Mouse (Mus musculus) regulatory T cell (primary cell): ENCODE data around the gene Usp31.

Experiments used
- in situ Hi-C: fragments of 300-600 bp; cut with MboI, MseI; formaldehyde crosslinking; loops from one replicate; pipeline ENCODE4 v1.15.1; 2025; ENCODE audit warnings: high pct_unique_total_duplicates

The Usp31 gene

GRCm38 (mm10) chr7:121660705-121661104 is 46.3 kb downstream of the Usp31 start:
- in situ Hi-C loops: no loop called here

- in situ Hi-C loops: no loop called here
These were observed 48.2 kb downstream of the Usp31 start for GRCm38 (mm10) chr7:121658866-121659265.

- in situ Hi-C loops: no loop called here
These were observed 52.4 kb downstream of the Usp31 start for GRCm38 (mm10) chr7:121654675-121655074.

GRCm38 (mm10) chr7:121652629-121653028 is 54.4 kb downstream of the Usp31 start:
- in situ Hi-C loops: no loop called here

GRCm38 (mm10) chr7:121650724-121651123 is 56.3 kb downstream of the Usp31 start:
- in situ Hi-C loops: no loop called here

- in situ Hi-C loops: no loop called here
These were observed 65.9 kb downstream of the Usp31 start for GRCm38 (mm10) chr7:121640998-121641762.

GRCm38 (mm10) chr7:121636732-121637131 is 70.3 kb downstream of the Usp31 start:
- in situ Hi-C loops: no loop called here

- in situ Hi-C loops: no loop called here
These were observed 72.8 kb downstream of the Usp31 start for GRCm38 (mm10) chr7:121634236-121634635.

- in situ Hi-C loops: no loop called here
These were observed 84.1 kb downstream of the Usp31 start for GRCm38 (mm10) chr7:121622835-121623420.

- in situ Hi-C loops: no loop called here
These were observed 84.6 kb downstream of the Usp31 start for GRCm38 (mm10) chr7:121622433-121622832.

- in situ Hi-C loops: no loop called here
These were observed 105.4 kb downstream of the Usp31 start for GRCm38 (mm10) chr7:121601697-121602096.

- in situ Hi-C loops: loop anchor here (25.0 kb wide), 1 partner anchor 1309 kb away; no protein-coding TSS in a partner anchor
These were observed 110.7 kb downstream of the Usp31 start for GRCm38 (mm10) chr7:121596401-121596800.

GRCm38 (mm10) chr7:121595496-121595895 is 111.6 kb downstream of the Usp31 start:
- in situ Hi-C loops: loop anchor here (25.0 kb wide), 1 partner anchor 1308 kb away; no protein-coding TSS in a partner anchor

GRCm38 (mm10) chr7:121595085-121595484 is 112.0 kb downstream of the Usp31 start:
- in situ Hi-C loops: loop anchor here (25.0 kb wide), 1 partner anchor 1308 kb away; no protein-coding TSS in a partner anchor

GRCm38 (mm10) chr7:121594623-121595022 is 112.4 kb downstream of the Usp31 start:
- in situ Hi-C loops: loop anchor here (25.0 kb wide), 1 partner anchor 1307 kb away; no protein-coding TSS in a partner anchor
